Mouse (Mus musculus) layer of hippocampus, adult 6 months (tissue): ENCODE data around the gene Nploc4. TPM values are rescaled to one million over a fixed set of nuclear protein-coding genes. Genes with fewer than 3 reads are reported as not detected.

ENCODE experiments used
- long read RNA-seq, 2 experiments: library from polyadenylated mRNA; unstranded; transcript quantifications; one replicate each; pipeline ENCODE4 v2.0.0; 2019 to 2020
- microRNA-seq: library from miRNA; unstranded; fragments of <30 nt; microRNA quantifications from one replicate; pipeline ENCODE4 v1.2.0, GENCODE M21; 2020
- polyA plus RNA-seq: library from polyadenylated mRNA; unstranded; fragments of <200 nt; fragmentation: Nextera tagmentation; gene quantifications from 2 replicates; pipeline ENCODE4 v1.2.3, GENCODE M21; 2021

Nploc4 gene
- polyA plus RNA-seq, result 5.8 and 6.1 TPM in 2 replicates
- long read RNA-seq, experiment 1, partial matches to known transcripts, result 12 of 26 reads
- long read RNA-seq, experiment 1, other reads (novel, unspliced or antisense), result 12 of 26 reads
- long read RNA-seq, experiment 2, partial matches to known transcripts, result 6 of 20 reads
- long read RNA-seq, experiment 2, other reads (novel, unspliced or antisense), result 14 of 20 reads

DNA sequence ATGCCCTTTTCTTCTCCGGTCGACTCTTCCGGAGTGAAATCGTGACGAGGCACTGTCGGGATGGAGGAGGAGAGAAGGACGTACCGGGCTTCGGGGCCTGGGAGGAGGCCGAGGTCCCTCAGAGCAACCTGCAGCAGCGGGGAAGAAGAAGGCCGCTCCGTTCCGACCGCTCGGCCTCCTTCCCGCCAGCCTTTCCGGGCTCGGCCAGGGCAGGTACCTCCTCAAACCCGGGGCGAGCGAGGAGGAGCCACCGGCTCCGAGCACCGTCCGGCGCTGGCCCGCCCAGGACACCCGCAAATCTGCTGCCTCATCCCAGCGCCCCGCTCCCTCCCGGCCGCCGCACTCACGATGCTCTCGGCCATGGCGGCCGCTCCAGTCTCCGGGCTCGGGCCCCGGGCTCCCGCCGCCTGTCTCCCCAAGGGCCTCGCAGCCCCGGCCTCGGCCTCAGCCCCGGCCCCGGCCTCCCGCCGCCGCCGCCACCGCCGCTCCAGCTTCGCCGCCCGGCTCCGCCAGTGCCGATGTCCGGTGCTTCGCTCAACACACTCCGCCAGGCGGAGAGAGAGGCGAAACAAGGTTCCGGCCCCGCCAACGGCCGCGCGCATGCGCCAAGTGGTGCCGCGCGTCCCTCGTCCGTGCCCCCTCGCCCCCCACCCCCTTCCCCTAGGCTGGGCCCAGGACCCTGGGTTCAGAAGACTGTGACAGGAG lies at the start of gene Nploc4:
Gene Nploc4 (minus strand): TSS at position 557 of the 705 bp plus-strand sequence.

GRCm38 (mm10) chr11:120484265-120484981 lies 46.9 kb upstream of the Nploc4 start, which contains the start of gene Mrpl12:
Gene Mrpl12, plus strand, starts transcription at chr11:120484613.

DNA sequence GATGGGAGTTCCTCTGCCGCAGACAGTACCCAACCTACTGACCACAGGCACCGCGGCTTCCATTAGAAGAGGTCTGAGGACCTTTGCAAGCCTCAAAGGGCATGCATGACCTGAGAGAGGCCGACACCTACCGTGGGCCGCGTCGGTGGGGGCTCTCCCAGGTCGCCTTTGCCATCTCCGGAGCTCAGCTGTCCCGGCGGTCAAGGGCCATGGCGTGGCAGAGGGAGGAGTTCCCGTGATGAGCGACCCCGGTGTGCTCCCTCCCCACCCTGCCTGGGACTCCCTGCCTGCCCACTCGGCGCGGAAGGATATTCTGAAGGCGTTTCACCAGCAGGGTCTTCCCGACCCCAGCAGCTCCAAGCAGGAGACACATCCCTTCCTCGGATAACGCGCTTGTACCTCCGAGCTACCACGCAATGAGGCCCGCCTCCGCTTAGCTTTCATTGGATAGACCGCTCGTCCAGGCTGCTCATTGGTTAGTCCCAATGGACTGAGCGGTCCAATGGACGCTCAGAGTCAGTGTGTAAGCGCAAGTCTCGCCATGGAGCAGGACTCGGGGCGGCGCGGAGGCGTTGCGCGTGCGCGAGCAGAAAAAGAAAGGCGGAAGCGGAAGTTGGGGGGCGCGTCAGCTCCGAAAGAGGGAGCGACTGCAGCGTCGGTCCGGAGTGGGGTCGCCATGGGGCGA lies 29.7 kb upstream of the Nploc4 start, which contains the start of gene Arl16:
Gene Arl16 (minus strand): TSS at position 557 of the 685 bp plus-strand sequence.

DNA sequence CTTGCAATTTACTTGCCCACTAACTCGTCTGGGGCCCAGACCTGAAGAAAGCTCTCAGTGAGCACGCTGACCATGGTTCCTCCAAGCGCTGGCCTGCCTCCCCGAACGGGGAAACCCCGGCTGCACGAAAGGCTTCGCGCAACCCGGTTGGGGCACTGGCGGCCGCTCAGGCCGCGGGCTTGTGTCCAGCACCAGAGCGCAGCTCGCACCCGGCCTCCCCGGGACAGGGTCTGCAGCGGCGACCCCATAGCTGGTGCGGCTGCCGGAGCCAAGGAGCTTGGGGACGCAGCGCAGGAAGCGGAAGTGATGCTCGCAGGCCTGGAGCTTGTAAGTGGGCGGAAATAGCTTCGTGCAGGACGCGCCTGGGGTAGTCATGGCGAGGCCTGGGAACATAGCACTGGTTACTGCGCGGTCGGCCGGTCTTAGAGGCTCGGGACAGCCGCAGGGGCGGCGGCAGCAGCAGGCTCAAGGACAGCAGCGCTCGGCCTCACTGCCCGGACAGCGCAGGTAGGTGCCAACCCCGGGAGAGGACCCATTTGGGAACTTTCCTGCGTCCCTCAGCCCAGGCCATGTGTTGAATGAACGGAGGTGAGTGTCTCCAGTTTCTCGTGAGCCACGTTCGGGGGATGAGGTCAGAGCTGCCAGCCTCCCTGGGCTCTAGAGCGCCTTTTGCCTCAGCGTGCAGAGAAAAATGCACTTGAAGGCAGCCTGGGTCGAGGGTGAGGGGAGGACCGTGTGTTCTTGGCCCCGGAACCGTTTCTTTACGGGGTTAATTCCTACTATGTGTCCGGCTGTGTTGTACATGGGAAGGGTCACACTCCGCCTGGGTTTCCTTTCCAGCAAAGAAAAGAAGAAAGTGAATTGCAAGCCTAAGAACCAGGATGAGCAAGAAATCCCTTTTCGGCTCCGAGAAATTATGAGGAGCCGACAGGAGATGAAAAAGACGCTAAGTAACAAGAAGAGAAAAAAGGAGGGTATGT lies 20.6 kb upstream of the Nploc4 start, which contains the start of the genes Oxld1 and Ccdc137:
Gene Oxld1 (minus strand): TSS at position 297 of the 980 bp plus-strand sequence.
Gene Ccdc137 (plus strand): TSS at position 344 of the 980 bp plus-strand sequence.

GRCm38 (mm10) chr11:120453306-120453705 lies 15.8 kb upstream of the Nploc4 start, which contains the start of gene Pde6g:
Gene Pde6g, minus strand, starts transcription at chr11:120453500.

GRCm38 (mm10) chr11:120442344-120442743 lies 4.8 kb upstream of the Nploc4 start, which contains the start of gene Tspan10:
Gene Tspan10, plus strand, starts transcription at chr11:120442644.

DNA sequence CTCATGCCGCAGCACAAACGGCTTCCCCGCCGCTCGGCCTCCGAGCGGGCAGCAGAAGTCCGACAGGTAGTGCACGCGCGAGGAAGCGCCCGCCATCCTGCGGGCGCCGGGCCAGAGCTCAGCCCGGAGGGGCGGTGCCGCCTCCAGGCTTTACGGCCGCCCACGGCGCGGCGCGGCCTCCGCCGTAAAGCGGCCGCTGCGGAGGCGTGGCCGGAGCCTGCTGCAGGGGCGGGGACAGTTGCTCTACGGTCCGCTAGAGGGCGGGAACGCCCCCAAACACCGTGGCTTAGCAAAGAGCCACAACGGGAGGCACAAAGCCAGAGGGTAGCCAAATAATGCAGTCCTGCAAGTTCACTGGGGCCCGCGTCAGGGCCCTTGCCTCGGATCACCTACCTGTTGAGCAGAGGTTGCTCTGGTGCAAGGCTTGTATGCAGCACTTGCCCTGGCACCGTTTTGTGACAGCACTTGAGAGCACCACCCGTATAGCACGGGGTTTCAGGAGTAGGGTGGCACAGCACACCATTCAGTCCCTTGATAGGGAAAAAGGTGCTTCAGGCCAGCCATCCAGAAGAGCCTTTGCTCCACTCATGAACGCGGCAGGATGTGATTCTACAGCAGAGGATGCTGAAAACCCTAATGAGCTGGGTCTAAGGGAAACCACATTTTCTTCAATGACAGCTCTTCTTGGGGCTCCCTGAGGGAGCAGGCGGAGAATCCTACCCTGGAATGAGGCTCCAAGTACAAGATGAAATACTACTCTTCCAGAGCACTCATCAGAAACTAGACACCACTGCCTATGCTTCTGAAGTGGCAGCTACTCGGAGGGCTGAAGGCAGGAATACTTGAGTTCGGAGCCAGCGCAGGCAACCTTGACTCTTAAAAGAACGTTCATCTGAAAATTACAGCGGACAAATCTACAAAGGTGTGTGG lies 58.6 kb downstream of the Nploc4 start, which contains the start of gene Faap100:
Gene Faap100 (minus strand): TSS at position 154 of the 930 bp plus-strand sequence.

GRCm38 (mm10) chr11:120361295-120361694 lies 76.2 kb downstream of the Nploc4 start, which contains the start of gene Fscn2:
Gene Fscn2, plus strand, starts transcription at chr11:120361534.

DNA sequence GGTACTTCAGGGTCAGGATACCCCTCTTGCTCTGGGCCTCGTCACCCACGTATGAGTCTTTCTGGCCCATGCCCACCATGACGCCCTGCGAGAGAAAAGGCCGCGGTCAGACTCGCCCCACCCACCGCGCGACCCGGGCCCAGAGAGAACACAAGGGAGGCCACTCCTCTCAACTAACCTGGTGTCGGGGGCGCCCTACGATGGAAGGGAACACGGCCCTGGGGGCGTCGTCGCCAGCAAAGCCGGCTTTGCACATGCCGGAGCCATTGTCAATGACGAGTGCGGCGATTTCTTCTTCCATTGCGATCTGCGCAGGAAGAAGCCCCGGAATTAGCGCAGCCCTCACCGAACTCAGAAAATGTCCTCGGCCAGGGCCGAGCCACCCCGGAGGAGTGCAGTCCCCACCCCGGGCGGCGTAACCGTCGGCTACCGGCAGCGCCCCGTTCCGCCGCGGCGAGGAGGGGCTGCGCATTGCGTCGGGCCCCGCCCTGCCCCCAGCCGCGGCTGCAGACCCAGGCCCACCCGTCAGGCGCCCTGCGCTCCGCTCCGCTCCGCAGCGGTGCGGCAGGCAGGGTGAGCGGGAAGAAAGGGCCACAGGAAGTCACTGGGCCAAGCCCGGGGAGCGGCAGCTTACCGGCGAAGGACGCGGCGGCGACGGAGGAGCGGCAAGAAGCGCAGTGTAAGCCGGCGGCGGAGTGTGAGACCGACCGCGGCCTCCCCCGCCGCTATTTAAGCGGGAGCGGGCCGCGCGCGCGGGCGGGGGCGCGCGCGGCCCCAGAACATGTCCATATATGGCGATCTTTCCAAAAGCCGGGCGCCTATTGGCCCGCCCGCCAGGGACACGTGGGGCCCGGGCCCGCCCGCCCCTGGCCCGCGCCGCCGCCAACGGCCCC lies 89.5 kb downstream of the Nploc4 start, which contains the start of gene Actg1:
Gene Actg1 (minus strand): TSS at position 752 of the 893 bp plus-strand sequence.

Small RNA genes within 50 kb of the gene (microRNA-seq; reads per million reads assigned to microRNA genes)
- gene Gm23419, result not detected
- gene Mir6935, result 0.86 reads per million

Other genes with a start within 250 kb of the Nploc4 start
- gene Bahcc1, start 204.8 kb downstream of the Nploc4 start, polyA plus RNA-seq, result 1.1 and 1.6 TPM in 2 replicates
- gene Actg1, start 89.2 kb downstream of the Nploc4 start, polyA plus RNA-seq, result 2,332 and 2,802 TPM in 2 replicates
- 1.6 TPM in 2 replicates for gene Fscn2, start 76.2 kb downstream of the Nploc4 start, polyA plus RNA-seq
- 8.4 and 9.4 TPM in 2 replicates for gene Faap100, start 58.9 kb downstream of the Nploc4 start, polyA plus RNA-seq
- 0.21 TPM in 1 of 2 replicates, not detected in the other for gene Tspan10, start 4.9 kb upstream of the Nploc4 start, polyA plus RNA-seq
- 0.58 and 1.0 TPM in 2 replicates for gene Pde6g, start 15.8 kb upstream of the Nploc4 start, polyA plus RNA-seq
- 31.7 and 34.6 TPM in 2 replicates for gene Oxld1, start 20.4 kb upstream of the Nploc4 start, polyA plus RNA-seq
- gene Ccdc137, start 20.4 kb upstream of the Nploc4 start, polyA plus RNA-seq, result 29.5 and 39.5 TPM in 2 replicates
- gene Arl16, start 29.9 kb upstream of the Nploc4 start, polyA plus RNA-seq, result 87.8 and 95.3 TPM in 2 replicates
- 104 and 110 TPM in 2 replicates for gene Mrpl12, start 46.9 kb upstream of the Nploc4 start, polyA plus RNA-seq
- gene Slc25a10, start 54.1 kb upstream of the Nploc4 start, polyA plus RNA-seq, result 13.3 and 13.5 TPM in 2 replicates
- 0.06 TPM in 1 of 2 replicates, not detected in the other for gene Gcgr, start 93.0 kb upstream of the Nploc4 start, polyA plus RNA-seq
- 224 and 238 TPM in 2 replicates for gene Mcrip1, start 112.0 kb upstream of the Nploc4 start, polyA plus RNA-seq
- not detected in 2 replicates for gene Ppp1r27, start 113.4 kb upstream of the Nploc4 start, polyA plus RNA-seq
- 126 and 135 TPM in 2 replicates for gene P4hb, start 135.5 kb upstream of the Nploc4 start, polyA plus RNA-seq
- 199 and 207 TPM in 2 replicates for gene Arhgdia, start 143.9 kb upstream of the Nploc4 start, polyA plus RNA-seq
- 8.1 and 9.0 TPM in 2 replicates for gene Alyref, start 160.7 kb upstream of the Nploc4 start, polyA plus RNA-seq
- gene Anapc11, start 160.7 kb upstream of the Nploc4 start, polyA plus RNA-seq, result 89.9 and 107 TPM in 2 replicates
- 2.9 and 3.2 TPM in 2 replicates for gene Npb, start 170.8 kb upstream of the Nploc4 start, polyA plus RNA-seq
- gene Pcyt2, start 180.2 kb upstream of the Nploc4 start, polyA plus RNA-seq, result 107 and 110 TPM in 2 replicates
- 18.0 and 18.2 TPM in 2 replicates for gene Sirt7, start 187.5 kb upstream of the Nploc4 start, polyA plus RNA-seq
- gene Mafg, start 195.9 kb upstream of the Nploc4 start, polyA plus RNA-seq, result 12.7 and 13.4 TPM in 2 replicates
- 3.6 and 4.8 TPM in 2 replicates for gene Pycr1, start 206.1 kb upstream of the Nploc4 start, polyA plus RNA-seq
- gene Myadml2, start 210.4 kb upstream of the Nploc4 start, polyA plus RNA-seq, result 3.6 and 4.0 TPM in 2 replicates
- gene Notum, start 223.5 kb upstream of the Nploc4 start, polyA plus RNA-seq, result 0.49 and 1.1 TPM in 2 replicates
- 44.3 and 52.2 TPM in 2 replicates for gene Aspscr1, start 235.3 kb upstream of the Nploc4 start, polyA plus RNA-seq